Comparison of ENCODE assay signal across 13 mouse cellular contexts in genomic region chr7:116409438-116409837, GRCm38 (mm10). TPM values are rescaled to one million over a fixed set of nuclear protein-coding genes. Genes with fewer than 3 reads are reported as not detected.
DNase-seq lines count a peak whose midpoint lies in the region; ATAC-seq and TF ChIP-seq lines count a peak whose summit lies in the region.
"Had no signal": no experiment of that assay in that cellular context is flagged by ENCODE, and none has a peak within 500 bp of the region (broad histone marks: within the 10 kb centered on the region; RNA-seq: fewer than 3 reads in every experiment).

No protein-coding gene starts in this region.

- H3K4me1 ChIP-seq in heart, postnatal 0 days (ENCODE audit: control insufficient read depth, insufficient read depth), result 0 out of 2 replicates have a peak, but pooled peaks cover 18% of the 10 kb centered on the region
- H3K4me1 ChIP-seq in spleen, adult 2 months (ENCODE audit: control insufficient read depth, insufficient read depth, insufficient read length), result peaks cover 9% of the 10 kb centered on the region
- H3K4me1 ChIP-seq in bone marrow, adult 2 months (ENCODE audit: control insufficient read depth, insufficient read depth, low read length), result peaks cover 3% of the 10 kb centered on the region
- H3K4me1 ChIP-seq: forebrain, embryonic 12.5 days had no signal

- intact Hi-C loops in heart, postnatal 10 days (cut with DNase I), result no loop called here

- H3K9ac ChIP-seq in heart, postnatal 0 days (replicated peaks; ENCODE audit: low read depth, low read length), result no peak overlapping the region
- H3K9ac ChIP-seq: forebrain, embryonic 12.5 days; lung, embryonic 15.5 days had no signal

- H3K36me3 ChIP-seq in heart, postnatal 0 days (replicated peaks; ENCODE audit: control insufficient read depth, insufficient read depth, low read length), result peaks cover 9% of the 10 kb centered on the region; the same call in 1 of the 2 replicates
- H3K36me3 ChIP-seq in spleen, adult 2 months (ENCODE audit: control insufficient read depth, insufficient read depth, low read length), result peaks cover 2% of the 10 kb centered on the region; the same call in 1 of the 2 replicates
- H3K36me3 ChIP-seq: forebrain, embryonic 12.5 days had no signal

- TF ChIP-seq POLR2A in spleen, adult 2 months (IDR thresholded peaks at IDR 0.05; ENCODE audit: low read depth, low read length), result no peak
- TF ChIP-seq POLR2A in bone marrow, adult 2 months (IDR thresholded peaks at IDR 0.05; ENCODE audit: borderline replicate concordance, control insufficient read depth, low read depth, low read length), result no peak

- 58% methylated on average over 1 of the region's 1 CpGs for whole genome bisulfite sequencing in heart, postnatal 0 days
- WGBS in spleen, adult 2 months, result 4% methylated on average over 1 of the region's 1 CpGs
- WGBS in bone marrow, adult 2 months, result 5% methylated on average over 1 of the region's 1 CpGs

- H3K4me3 ChIP-seq in heart, postnatal 0 days (ENCODE audit: low read depth, low read length), result no peak overlapping the region
- no peak overlapping the region for H3K4me3 ChIP-seq in spleen, adult 2 months (ENCODE audit: extremely low read depth, insufficient read depth, insufficient read length)
- no peak overlapping the region for H3K4me3 ChIP-seq in bone marrow, adult 2 months (replicated peaks; ENCODE audit: control insufficient read depth, low read depth, low read length)
- H3K4me3 ChIP-seq: forebrain, embryonic 12.5 days; lung, embryonic 15.5 days had no signal

- no peak for TF ChIP-seq EP300 in heart, postnatal 0 days (IDR thresholded peaks at IDR 0.05; ENCODE audit: low read depth)

- no peaks in the 10 kb centered on the region for H3K27me3 ChIP-seq in heart, postnatal 0 days (ENCODE audit: control insufficient read depth, insufficient read depth, low read length)
- H3K27me3 ChIP-seq in spleen, adult 2 months (ENCODE audit: control insufficient read depth, insufficient read depth, low read length), result no peaks in the 10 kb centered on the region
- H3K27me3 ChIP-seq: forebrain, embryonic 12.5 days; lung, embryonic 15.5 days had no signal

- H3K27ac ChIP-seq in heart, postnatal 0 days (ENCODE audit: low read depth), result peak overlapping the region; percentile 57
- H3K27ac ChIP-seq in spleen, adult 2 months (ENCODE audit: insufficient read depth, low read length), result peak overlapping the region; percentile 72
- peak overlapping the region; percentile 26; the same call in 1 of the 2 replicates for H3K27ac ChIP-seq in bone marrow, adult 2 months (ENCODE audit: control insufficient read depth, insufficient read depth, low read depth, low read length, poor library complexity)
- H3K27ac ChIP-seq: forebrain, embryonic 12.5 days; lung, embryonic 15.5 days had no signal

- H3K4me2 ChIP-seq in heart, postnatal 0 days (ENCODE audit: low read depth, low read length), result no peak overlapping the region
- H3K4me2 ChIP-seq: forebrain, embryonic 12.5 days; lung, embryonic 15.5 days had no signal

- no peak for TF ChIP-seq CTCF in heart, postnatal 0 days (IDR thresholded peaks at IDR 0.05; ENCODE audit: low read depth)
- no peak for TF ChIP-seq CTCF in spleen, adult 2 months (IDR thresholded peaks at IDR 0.05; ENCODE audit: extremely low read depth, insufficient read depth, insufficient read length, insufficient replicate concordance)
- TF ChIP-seq CTCF in bone marrow, adult 2 months (IDR thresholded peaks at IDR 0.05; ENCODE audit: control insufficient read depth, insufficient read depth, low read length), result no peak

- H3K9me3 ChIP-seq in heart, postnatal 0 days (replicated peaks; ENCODE audit: control insufficient read depth, low read length), result no peaks in the 10 kb centered on the region
- H3K9me3 ChIP-seq: forebrain, embryonic 12.5 days; lung, embryonic 15.5 days had no signal

- peak; percentile 30 for DNase-seq in heart, postnatal 0 days (ENCODE audit: low spot score)
- DNase-seq in heart, postnatal 10 days, result no peak
- DNase-seq in spleen, adult 2 months (ENCODE audit: low read depth in 1 of 2, low spot score in 2 of 2), result peak in 1 of 2 experiments; percentile 9
- DNase-seq in spleen, postnatal 14 days (ENCODE audit: low spot score in 2 of 2), result no peak
- peak; percentile 54 for DNase-seq in naive thymus-derived CD4-positive, alpha-beta T cell, adult 2 months (ENCODE audit: low read depth)
- no peak for DNase-seq in adrenal gland, adult 2 months
- DNase-seq in MN1 (ENCODE audit: low spot score), result no peak
- DNase-seq: adrenal gland, postnatal 25 days; cerebellum, postnatal 36 days; retina, postnatal 1 day had no signal

- ATAC-seq in heart, postnatal 0 days (ENCODE audit: insufficient read depth, low read depth), result no peak

RNA-seq across cellular contexts. Expression of gene Pik3c2a, which starts 33.8 kb away (rescaled TPM):
- total RNA-seq in heart, postnatal 0 days (2014; rRNA removed; ENCODE audit: low replicate concordance), result 27.1 and 30.9 TPM in 2 replicates
- 7.1 and 7.6 TPM in 2 replicates for polyA plus RNA-seq in heart, postnatal 0 days (2015; fragmentation: Nextera tagmentation; extraction: Ambion mirVana)
- total RNA-seq in heart, postnatal 10 days (2021), result 10 to 100 TPM; 27.0 to 28.3 TPM
- polyA plus RNA-seq in spleen, adult 2 months (2012; rRNA removed), result 1.8 TPM in 2 replicates
- polyA plus RNA-seq in bone marrow, adult 2 months (2011; ENCODE audit: insufficient read depth, insufficient read length, low replicate concordance, missing spikeins), result 0.79 and 3.9 TPM in 2 replicates
- total RNA-seq in adrenal gland, adult 2 months (2021), result 10 to 100 TPM; 26.2 to 31.8 TPM
- 0.74 and 0.98 TPM in 2 replicates for polyA plus RNA-seq in adrenal gland, adult 2 months (2012; rRNA removed)

Comparison
In these comparisons a context has a peak if more than half of its experiments do, and no peak if none do; other contexts are left out.
1. DNase-seq: peak in heart, postnatal 0 days (single experiment) and naive thymus-derived CD4-positive, alpha-beta T cell, adult 2 months (single experiment); none in heart, postnatal 10 days (0 of 2), spleen, postnatal 14 days (0 of 2), adrenal gland, adult 2 months (single experiment) and MN1 (single experiment).
2. Peak in every context shown above with its lines, with median percentiles within 50 percentile points of each other: H3K27ac ChIP-seq.